Mouse (Mus musculus): ENCODE results near the gene Desi2. TPM values are rescaled to one million over a fixed set of nuclear protein-coding genes. Genes with fewer than 3 reads are reported as not detected.
"Not testable (repeated sequence)": the region's sequence is repeated elsewhere in the genome, so short reads cannot be mapped to it uniquely, and the experiment has no call there.

The Desi2 gene
- total RNA-seq, 2 experiments from 2014 or later: 16.0 to 17.9 TPM

DNA sequence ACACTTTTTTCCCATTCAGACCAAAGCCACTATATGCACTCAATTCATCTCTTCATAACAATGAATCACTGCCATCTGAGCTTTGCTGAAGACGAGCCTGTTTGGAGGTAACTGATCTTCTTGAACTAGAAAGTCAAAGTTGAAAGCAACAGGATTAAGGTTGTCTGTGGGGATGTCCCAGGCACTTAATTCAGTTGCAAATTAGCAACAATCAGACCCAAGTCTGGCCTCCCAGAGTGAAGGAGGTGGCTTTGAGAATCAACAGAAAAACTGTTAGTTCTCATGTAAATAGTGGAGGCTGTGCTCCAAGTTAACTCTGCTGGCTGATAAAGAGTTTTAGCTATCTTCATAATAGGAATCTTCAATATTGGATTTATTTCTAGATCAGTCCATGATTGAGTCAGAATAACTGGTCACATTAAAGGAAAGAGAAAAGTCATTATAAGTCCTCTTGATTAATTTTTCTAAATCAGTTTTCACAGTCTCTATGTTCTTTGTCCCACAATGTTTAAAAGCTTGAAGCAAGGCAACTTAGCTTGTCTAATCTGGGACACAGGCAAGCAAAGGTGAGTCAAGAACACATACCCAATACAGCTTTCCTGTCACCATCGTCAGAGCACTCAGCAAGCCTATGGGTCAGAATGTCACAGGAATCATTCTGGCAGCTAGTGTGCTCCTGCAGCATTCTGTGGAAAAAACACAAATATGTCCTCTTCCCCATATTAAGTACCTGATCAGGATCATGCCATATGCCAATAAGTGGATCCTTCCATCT, 96.9 kb downstream of the Desi2 start:
- DNase-seq (ENCODE audit: low spot score in 2 of 2): no peak
- TF ChIP-seq CTCF (conservative IDR thresholded peaks at IDR 0.05): no peak
- Histone ChIP-seq H3K27ac (no peak overlapping the region), H3K4me3 (no peak overlapping the region)

DNA sequence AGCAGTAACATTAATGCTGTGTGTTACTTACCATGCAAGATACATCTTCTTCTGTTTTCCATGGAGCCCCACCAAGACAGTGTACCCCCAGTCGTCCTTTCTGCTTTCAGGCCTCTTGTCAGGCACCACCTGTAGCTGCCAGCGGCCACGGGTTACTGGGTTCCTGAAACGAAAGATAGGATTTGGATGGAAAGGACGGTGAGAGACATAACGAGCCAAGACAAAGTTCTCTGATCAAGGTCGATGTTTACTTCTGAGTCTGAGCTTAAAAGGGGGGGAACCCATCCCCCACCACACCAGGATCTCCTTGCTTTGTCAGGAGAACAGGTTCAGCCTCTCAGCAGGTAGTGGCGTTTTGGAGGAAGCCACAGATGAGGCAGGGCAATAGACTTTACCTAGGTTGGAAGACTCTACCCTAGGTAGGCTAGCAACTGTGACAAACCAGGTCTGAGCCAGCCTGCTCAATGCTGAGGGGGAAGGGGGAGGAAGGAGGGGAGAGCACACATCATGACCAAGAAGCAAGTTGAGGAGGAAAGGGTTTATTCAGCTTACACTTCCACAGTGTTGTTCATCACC, 100.5 kb downstream of the Desi2 start:
- TF ChIP-seq CTCF (conservative IDR thresholded peaks at IDR 0.05): no peak
- Histone ChIP-seq H3K4me3 (no peak overlapping the region), H3K27ac (no peak overlapping the region)
- DNase-seq (ENCODE audit: low spot score in 2 of 2): no peak

DNA sequence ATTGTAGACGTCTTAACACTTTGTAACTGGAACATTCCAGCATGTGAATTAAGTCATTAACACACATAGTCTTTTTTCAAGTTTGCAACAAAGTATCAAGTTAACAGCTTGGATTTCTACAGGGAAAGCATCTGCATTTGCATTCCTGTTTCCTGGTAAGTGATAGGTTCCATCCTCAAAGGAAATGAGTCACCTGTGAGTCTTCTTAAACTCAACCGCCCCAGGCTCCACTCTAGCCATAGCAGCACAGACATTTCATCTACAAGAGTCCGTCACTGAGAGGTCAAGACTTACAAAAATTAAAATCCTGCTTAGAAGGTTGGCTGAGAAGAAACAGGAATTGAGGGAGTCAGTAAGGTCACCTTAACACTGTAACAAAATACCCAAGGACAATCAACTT, 104.5 kb downstream of the Desi2 start:
- Histone ChIP-seq H3K27ac (no peak overlapping the region), H3K4me3 (no peak overlapping the region)
- no peak for TF ChIP-seq CTCF (conservative IDR thresholded peaks at IDR 0.05)
- DNase-seq (ENCODE audit: low spot score in 2 of 2): no peak

DNA sequence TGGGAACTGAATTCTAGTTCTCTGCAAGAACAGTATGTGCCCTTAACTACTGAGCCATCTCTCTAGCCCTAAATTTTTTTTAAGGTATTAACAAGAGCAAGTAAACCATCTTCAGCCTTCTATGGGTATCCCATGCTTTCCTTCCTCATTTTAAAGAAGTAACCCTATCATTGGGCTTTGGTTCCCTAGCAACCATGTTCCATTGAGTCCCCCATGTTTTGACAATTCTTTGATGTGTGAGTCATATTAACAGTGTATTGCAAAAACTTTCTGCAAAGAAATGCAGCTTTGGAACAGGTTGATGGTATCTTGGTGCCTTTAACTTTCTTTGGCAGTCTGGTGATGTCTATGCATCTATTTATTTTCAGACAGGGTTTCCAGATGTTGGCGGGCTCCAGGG, 106.8 kb downstream of the Desi2 start:
- no peak overlapping the region for H3K27ac ChIP-seq
- no peak overlapping the region for H3K4me3 ChIP-seq
- no peak for DNase-seq (ENCODE audit: low spot score in 2 of 2)
- TF ChIP-seq CTCF (conservative IDR thresholded peaks at IDR 0.05): no peak

DNA sequence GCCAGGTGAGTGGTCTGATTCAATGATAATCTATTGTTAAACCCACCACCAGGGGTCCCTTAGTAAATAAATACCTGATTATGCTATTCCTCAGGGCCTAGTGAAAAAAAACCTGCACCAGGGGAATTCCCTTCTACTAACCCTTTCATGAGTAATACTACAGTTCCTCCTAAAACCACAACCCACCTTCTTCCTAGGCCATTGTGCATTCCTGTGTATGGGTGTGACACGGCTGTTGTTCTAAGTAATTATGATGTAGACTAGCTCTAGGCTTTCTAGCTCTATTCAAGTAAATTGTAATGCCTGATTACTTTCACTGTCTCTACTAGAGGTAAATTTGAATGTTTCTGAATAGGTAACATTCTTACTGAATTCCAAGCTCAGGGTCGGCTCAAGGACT, 114.0 kb downstream of the Desi2 start:
- H3K27ac ChIP-seq; DNase-seq (ENCODE audit: low spot score in 2 of 2); H3K4me3 ChIP-seq: not testable (repeated sequence)

DNA sequence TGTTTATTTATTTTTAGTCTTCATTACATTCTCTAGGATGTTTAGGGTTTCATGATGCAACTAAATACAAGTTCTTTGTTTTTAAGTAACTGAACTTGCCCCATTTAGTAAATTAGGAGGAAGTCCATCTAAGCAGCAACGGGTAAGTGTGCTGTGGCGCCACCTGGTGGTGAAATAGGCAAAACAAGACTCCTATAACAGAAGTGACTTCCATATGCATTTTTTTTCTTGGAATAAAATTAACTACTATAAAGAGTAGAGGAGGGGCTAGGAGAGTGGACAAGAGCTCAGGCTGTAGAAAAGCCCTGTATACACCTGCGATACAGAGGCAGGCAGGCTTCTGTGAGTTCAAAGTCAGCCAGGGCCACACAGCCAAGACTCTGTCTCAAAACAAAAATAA, 116.2 kb downstream of the Desi2 start:
- peak in 1 of 2 experiments; percentile 81 for DNase-seq (ENCODE audit: low spot score in 2 of 2)
- TF ChIP-seq CTCF (conservative IDR thresholded peaks at IDR 0.05): peak; percentile 88
- Histone ChIP-seq H3K4me3 (no peak overlapping the region), H3K27ac (no peak overlapping the region)

Other genes starting within 250 kb of the Desi2 start
- gene Catspere2, start 204.0 kb upstream of the Desi2 start, total RNA-seq (2021): 1 to 10 TPM; 5.4 to 6.4 TPM
- 10 to 100 TPM; 33.2 to 38.4 TPM for gene Cox20, start 131.7 kb downstream of the Desi2 start, total RNA-seq (2021)
- gene Hnrnpu, start 150.4 kb downstream of the Desi2 start, total RNA-seq (2021): 100 to 1,000 TPM; 431 to 439 TPM
- gene Efcab2, start 218.7 kb downstream of the Desi2 start, total RNA-seq (2021): 10 to 100 TPM in 1 of 2 experiments, 1 to 10 TPM in 1; 8.1 to 11.1 TPM

Measured in layer of hippocampus, adult 2 months (tissue).